Mouse (Mus musculus) E14TG2a.4 (cell line): ENCODE data around the gene Kif2c.
"Not testable (repeated sequence)": the region's sequence is repeated elsewhere in the genome, so short reads cannot be mapped to it uniquely, and the experiment has no call there.

Experiments
- H3K27me3 ChIP-seq: 2 replicates; pipeline ENCODE4 v1.6.1; 2014; ENCODE audit warnings: low read length, control low read depth; ENCODE audit not compliant: insufficient read depth
- H3K36me3 ChIP-seq: 2 replicates; pipeline ENCODE4 v1.6.1; 2014; ENCODE audit warnings: low read length, control low read depth; ENCODE audit not compliant: insufficient read depth
- H3K4me1 ChIP-seq: replicated peaks from 2 replicates; pipeline ENCODE4 v1.6.1; 2014; ENCODE audit warnings: low read depth, low read length, control low read depth
- H3K4me3 ChIP-seq: replicated peaks from 2 replicates; pipeline ENCODE4 v1.5.1; 2014; ENCODE audit warnings: mild to moderate bottlenecking, low read length
- H3K9me3 ChIP-seq: 2 replicates; pipeline ENCODE4 v1.6.1; 2014; ENCODE audit warnings: low read length, control low read depth
- CTCF ChIP-seq: conservative IDR thresholded peaks from 2 replicates; pipeline ENCODE4 v1.5.1; 2014; ENCODE audit warnings: low read length
- NANOG ChIP-seq: IDR thresholded peaks from 2 replicates; pipeline ENCODE4 v1.6.1; 2014; ENCODE audit warnings: borderline replicate concordance, low read length, mixed read lengths
- POU5F1 ChIP-seq: IDR thresholded peaks from 2 replicates; pipeline ENCODE4 v1.6.1; 2014; ENCODE audit warnings: low read length, borderline replicate concordance

Gene Kif2c

GRCm38 (mm10) chr4:117191804-117192203 lies 9.4 kb upstream of the Kif2c start:
- H3K4me3 ChIP-seq: 0 out of 2 replicates have a peak overlapping the region, but pooled peaks have one; percentile 24
- H3K4me1 ChIP-seq: peaks cover 4% of the 10 kb centered on the region; the same call in 1 of the 2 replicates
- H3K9me3 ChIP-seq: peaks cover 34% of the 10 kb centered on the region
- H3K27me3 ChIP-seq: no peaks in the 10 kb centered on the region
- no peaks in the 10 kb centered on the region for H3K36me3 ChIP-seq
- TF ChIP-seq POU5F1 (no peak), NANOG (no peak), CTCF (no peak)

GRCm38 (mm10) chr4:117190660-117191059 lies 8.2 kb upstream of the Kif2c start:
- Histone ChIP-seq H3K9me3 (peaks cover 34% of the 10 kb centered on the region), H3K4me3 (0 out of 2 replicates have a peak overlapping the region, but pooled peaks have one; percentile 24), H3K27me3 (no peaks in the 10 kb centered on the region), H3K36me3 (no peaks in the 10 kb centered on the region), H3K4me1 (peaks cover 4% of the 10 kb centered on the region; the same call in 1 of the 2 replicates)
- TF ChIP-seq NANOG: no peak
- TF ChIP-seq POU5F1: no peak
- no peak for TF ChIP-seq CTCF

DNA sequence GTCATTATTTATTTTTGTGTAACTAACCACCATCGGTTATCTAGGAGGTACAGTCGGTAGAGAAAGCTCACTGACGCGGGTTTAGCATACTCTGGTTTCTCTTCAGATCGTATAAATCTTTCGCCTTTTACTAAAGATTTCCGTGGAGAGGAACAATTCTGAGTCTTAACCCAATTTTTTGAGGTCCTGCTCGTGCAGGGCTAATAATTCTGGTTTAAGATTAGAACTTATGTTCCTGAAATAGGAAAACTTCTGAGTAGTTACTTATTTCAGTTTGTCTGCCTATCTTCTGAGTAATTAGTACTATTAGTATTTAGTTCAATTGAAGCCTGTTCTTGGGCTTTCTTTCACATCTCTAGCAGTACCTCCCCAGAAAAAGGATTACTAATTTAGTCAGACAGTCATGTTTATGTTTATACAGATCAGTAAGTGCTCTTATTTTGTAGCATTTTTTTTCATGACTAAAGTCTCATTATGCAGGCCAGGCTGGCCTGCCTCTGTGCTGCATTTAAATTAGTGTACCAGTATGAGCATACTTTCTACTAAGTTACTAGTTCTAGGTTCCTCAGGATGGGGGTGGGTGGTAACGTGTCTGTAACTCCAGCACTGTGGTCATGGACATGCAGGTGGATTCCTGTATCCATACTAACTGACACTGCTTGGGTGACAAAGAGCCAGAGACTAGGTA lies 7.6 kb upstream of the Kif2c start:
- TF ChIP-seq NANOG (no peak), CTCF (no peak), POU5F1 (0 out of 2 replicates have a peak, but pooled peaks have one; percentile 30)
- no peak overlapping the region for H3K4me3 ChIP-seq

DNA sequence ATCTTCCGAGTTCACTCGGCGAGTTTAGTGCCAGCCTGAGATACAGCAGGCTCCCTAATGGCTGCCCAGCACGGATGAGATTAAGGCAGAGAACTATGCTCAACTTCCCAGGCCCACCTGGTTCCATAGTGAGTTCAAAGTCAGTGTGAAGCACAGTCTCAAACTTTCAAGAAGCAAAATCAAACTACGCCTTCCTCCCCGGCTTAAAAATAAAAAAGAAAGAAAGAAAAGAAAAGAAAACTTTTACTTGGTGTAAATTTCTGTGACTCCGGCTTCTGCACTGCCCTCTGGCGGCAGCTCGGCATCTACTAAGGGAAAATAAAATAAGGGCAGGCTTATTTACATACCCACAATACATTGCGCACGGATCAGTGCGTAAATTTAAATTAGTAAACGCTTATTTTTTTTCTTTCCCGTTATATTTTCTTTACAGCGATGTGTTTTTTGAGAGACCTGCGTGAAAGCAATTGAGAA lies 7.0 kb upstream of the Kif2c start:
- Histone ChIP-seq H3K9me3 (peaks cover 34% of the 10 kb centered on the region), H3K27me3 (no peaks in the 10 kb centered on the region)
- TF ChIP-seq CTCF (peak; percentile 88), POU5F1 (no peak)

More for the DNA sequence above, 7.6 kb upstream of the Kif2c start:
- Histone ChIP-seq H3K27me3 (no peaks in the 10 kb centered on the region), H3K36me3 (no peaks in the 10 kb centered on the region), H3K9me3 (peaks cover 34% of the 10 kb centered on the region), H3K4me1 (peaks cover 4% of the 10 kb centered on the region; the same call in 1 of the 2 replicates)

DNA sequence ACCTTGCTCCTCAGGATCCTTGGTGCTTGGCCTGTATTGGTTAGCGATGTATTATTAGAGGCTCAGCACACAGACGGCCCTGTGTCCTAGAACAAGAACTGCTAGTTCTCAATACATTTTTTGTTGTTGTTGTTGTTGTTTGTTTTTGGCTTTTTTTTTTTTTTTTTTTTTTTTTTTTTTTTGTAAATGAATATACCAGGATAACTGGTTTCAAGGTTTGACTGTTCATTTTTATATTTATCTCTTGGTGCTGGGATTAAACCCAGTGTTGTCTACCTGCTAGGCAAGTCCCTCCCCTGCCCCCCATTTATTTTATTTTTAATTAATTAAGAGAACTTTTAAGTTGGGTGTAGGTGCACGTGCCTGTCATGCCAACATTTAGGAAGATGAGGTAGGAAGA lies 6.5 kb upstream of the Kif2c start:
- Histone ChIP-seq H3K4me1 (peaks cover 4% of the 10 kb centered on the region; the same call in 1 of the 2 replicates), H3K9me3 (peaks cover 34% of the 10 kb centered on the region), H3K27me3 (no peaks in the 10 kb centered on the region), H3K36me3 (no peaks in the 10 kb centered on the region), H3K4me3 (0 out of 2 replicates have a peak overlapping the region, but pooled peaks have one; percentile 29)
- no peak for TF ChIP-seq NANOG
- TF ChIP-seq CTCF: no peak
- no peak for TF ChIP-seq POU5F1

More for the DNA sequence above, 7.0 kb upstream of the Kif2c start:
- Histone ChIP-seq H3K36me3 (no peaks in the 10 kb centered on the region), H3K4me1 (peaks cover 4% of the 10 kb centered on the region; the same call in 1 of the 2 replicates), H3K4me3 (0 out of 2 replicates have a peak overlapping the region, but pooled peaks have one; percentile 29)

DNA sequence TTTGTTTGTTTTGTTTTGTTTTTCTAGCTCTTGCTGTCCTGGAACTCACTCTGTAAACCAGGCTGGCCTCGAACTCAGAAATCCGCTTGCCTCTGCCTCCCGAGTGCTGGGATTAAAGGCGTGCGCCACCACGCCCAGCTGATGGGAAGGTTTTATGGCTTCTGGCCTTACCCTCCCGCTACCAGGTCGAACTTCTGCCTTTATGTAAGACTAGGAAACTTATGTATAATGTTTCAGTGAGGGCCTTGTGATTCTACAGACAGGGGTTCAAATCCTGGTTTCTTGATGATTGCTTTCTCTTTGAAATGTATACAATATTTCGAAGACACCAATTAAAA lies 289 bp upstream of the Kif2c start:
- Histone ChIP-seq H3K36me3 (peaks cover 29% of the 10 kb centered on the region), H3K4me1 (peaks cover 29% of the 10 kb centered on the region), H3K4me3 (peak overlapping the region; percentile 96)
- not testable (repeated sequence) for H3K27me3 ChIP-seq, H3K9me3 ChIP-seq

DNA sequence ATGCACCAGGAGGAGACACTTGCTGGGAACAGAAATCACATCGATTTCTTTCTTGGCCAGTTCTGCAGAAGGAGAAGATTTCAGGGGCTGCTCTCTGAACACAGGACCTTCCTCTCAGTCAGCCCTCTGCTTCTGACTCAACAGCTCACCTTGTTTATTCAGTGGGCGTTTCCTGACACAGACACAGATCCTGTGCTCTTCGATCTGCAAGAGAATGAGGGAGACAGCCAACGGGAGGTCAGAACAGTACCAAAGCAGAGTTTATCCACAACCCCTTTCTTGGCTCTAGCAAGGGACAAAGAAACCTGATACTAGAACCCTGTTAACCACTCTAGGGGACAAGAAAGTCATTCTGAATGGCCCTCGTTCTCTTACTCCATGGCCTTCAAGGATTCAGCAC lies 12.5 kb downstream of the Kif2c start:
- Histone ChIP-seq H3K4me3 (peak overlapping the region; percentile 27; the same call in 1 of the 2 replicates), H3K36me3 (peaks cover 100% of the 10 kb centered on the region), H3K9me3 (no peaks in the 10 kb centered on the region), H3K4me1 (peaks cover 75% of the 10 kb centered on the region), H3K27me3 (no peaks in the 10 kb centered on the region)
- no peak for TF ChIP-seq NANOG
- no peak for TF ChIP-seq CTCF
- TF ChIP-seq POU5F1: no peak

DNA sequence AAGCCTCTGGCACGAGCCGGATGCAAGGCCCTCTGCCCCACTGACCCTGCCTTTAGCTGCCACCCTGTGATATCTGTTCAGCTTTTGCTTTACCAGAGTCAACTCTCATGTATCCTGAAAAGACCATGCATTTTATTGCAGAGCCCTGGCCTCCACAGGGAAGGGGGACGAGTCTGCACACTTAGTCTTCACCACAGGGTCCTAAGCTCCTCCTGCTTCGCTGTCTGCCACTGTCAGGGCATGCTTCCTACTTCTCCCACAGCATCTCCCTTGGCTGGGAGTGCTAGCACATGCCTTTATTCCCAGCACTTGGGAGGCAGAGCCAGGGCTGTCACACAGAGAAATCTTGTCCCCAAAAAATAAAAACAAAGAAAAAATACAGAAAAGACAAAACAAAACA lies 21.3 kb downstream of the Kif2c start:
- H3K27me3 ChIP-seq: no peaks in the 10 kb centered on the region
- no peaks in the 10 kb centered on the region for H3K9me3 ChIP-seq
- H3K36me3 ChIP-seq: peaks cover 79% of the 10 kb centered on the region
- TF ChIP-seq CTCF (no peak), POU5F1 (no peak), NANOG (no peak)
- no peak overlapping the region for H3K4me3 ChIP-seq
- peaks cover 65% of the 10 kb centered on the region for H3K4me1 ChIP-seq

GRCm38 (mm10) chr4:117159666-117160065 lies 22.8 kb downstream of the Kif2c start:
- Histone ChIP-seq H3K27me3 (no peaks in the 10 kb centered on the region), H3K4me3 (no peak overlapping the region), H3K9me3 (no peaks in the 10 kb centered on the region), H3K36me3 (peaks cover 72% of the 10 kb centered on the region), H3K4me1 (peaks cover 53% of the 10 kb centered on the region)
- TF ChIP-seq CTCF (no peak), POU5F1 (no peak), NANOG (no peak)
